Mouse (Mus musculus) 416B (cell line): ENCODE data around the gene Anxa11.
"Not testable (repeated sequence)": the region's sequence is repeated elsewhere in the genome, so short reads cannot be mapped to it uniquely, and the experiment has no call there.

Experiments
- DNase-seq: peaks from one replicate; pipeline ENCODE4 v3.0.0; 2011; ENCODE audit warnings: low read depth

Gene Anxa11

DNA sequence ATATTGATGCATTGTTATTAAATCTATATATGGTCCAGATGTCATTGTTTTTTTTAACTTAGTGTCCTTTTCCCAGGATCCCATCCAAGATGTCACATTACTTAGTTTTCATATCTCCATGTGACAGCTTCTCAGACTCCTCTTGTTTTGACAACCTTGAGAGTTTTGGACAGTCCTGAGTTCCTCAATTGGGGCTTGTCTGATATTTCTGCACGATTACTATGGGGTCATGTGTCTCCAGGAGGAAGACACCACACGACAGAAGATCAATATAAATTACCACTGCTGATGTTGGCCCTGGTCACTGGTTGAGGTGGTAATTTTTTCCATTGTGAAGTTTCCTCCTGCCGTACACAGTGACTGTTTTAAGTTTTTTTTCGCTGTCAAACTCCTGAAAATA, 377 bp upstream of the Anxa11 start:
- no peak for DNase-seq

GRCm38 (mm10) chr14:25842688-25843003, 690 bp downstream of the Anxa11 start:
- no peak for DNase-seq

DNA sequence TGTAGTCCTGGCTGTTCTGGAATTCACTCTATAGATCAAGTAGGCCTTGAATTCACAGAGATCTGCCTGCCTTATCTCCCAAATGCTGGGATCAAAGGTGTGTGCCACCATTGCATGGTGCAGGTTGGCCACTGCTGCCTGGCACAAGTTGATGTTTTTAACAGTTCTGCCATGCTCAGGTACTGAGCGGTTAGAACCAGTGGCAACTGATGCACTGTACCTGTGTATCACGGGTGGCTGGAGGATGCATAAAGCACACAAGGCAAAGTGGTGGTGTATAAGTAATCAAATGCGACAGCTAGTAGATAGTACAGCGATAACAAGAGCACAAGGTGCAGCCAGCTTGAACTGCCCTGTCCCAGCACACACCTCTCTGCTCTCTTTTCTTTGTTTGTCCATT, 2.4 kb downstream of the Anxa11 start:
- DNase-seq, result no peak

DNA sequence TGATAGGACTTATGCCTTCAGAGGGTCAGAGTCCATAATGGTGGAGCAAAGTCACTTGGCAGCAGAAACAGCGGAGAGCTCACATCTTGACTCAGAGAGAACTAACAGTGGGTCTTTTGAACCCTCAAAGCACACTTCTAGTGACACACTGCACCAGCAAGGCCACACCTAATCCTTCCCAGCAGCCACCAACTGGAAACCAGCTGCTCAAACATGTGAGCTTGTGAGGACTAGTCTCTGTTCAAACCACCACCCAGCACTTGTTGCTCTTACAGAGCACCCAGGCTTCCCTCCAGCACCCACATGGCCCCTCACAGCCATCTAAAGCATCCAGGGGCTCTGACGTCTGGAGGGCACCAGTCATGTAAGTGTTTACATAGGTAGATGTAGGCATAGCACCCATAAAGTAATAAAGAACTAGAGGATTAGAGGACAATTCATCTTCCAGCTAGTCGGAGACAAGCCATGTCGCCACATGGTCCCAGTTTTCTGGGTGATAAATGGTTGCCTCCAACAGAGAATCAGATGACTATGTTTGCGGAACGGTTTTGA, 4.0 kb downstream of the Anxa11 start:
- no peak for DNase-seq

DNA sequence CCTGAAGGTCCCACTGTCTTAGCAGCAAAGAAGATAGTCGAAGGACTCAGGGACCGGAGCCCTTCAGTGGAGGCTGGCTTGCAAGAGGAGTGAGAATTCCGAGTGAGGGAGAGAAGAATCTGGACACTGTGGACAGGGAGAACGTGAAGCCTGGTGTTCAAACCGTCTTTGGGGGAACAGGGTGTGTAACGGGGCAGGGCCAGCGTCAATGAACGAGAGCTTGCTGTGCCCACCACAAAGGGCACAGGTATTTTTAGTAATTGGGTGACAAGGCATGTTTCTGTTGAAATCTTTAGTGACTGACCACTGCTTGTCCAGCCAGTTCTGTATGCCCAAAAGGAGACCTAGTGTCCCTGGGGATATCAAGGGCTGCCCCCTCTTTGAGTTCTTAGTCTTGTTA, 4.6 kb downstream of the Anxa11 start:
- no peak for DNase-seq

DNA sequence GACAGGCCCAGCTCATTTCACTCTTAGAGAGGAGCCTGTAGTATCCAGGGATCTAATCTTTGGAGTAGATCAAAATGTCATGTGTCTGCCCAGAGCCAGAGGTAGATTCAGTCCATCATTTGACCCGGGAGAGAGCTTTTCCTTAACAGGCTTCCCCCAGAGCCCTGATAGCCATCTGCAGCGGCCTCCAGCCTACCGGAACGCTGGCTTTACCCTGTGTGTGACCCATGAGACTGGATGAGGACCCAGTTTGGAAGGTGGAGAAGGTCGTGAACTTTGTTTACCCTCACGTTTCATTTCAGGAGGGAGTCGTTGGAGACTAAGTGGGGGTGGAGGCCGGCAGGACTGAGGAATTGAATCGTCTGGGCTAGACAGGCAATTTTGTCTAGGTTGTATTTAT, 5.7 kb downstream of the Anxa11 start:
- no peak for DNase-seq

- DNase-seq, result peak; percentile 49
These were observed 6.3 kb downstream of the Anxa11 start for GRCm38 (mm10) chr14:25848237-25848636.

DNA sequence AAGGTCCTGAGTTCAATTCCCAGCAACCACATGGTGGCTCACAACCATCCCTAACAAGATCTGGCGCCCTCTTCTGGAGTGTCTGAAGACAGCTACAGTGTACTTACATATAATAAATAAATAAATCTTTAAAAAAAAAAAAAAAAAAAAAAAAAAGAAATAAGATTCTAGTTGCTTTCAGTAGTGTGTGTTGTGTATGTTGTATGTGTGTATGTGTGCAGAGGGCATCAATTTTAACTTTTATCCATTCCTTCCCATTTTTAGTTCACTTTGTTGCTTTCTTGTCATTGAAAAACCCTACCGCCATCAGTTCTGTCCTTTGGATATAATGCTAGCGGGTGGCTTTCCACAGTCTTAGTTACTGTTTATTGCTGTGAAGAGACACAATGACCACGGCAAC, 6.8 kb downstream of the Anxa11 start:
- DNase-seq, result not testable (repeated sequence)

DNA sequence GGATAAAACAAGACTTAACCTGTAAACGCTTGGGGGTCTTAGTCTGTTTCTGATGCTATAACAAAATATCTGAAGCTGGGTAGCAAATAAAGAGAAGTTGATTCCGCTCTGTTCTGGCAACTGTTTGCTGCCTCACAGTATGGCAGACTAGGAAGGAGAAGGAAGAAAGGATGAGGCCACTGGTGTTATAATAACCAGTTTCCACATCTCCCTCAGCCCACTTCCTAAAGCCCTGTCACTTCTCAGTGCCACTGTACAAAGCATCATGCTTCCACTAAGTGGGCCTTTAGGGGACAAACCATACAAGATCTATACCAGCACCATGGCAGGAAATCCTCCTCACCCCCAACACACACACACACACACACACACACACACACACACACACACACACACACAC, 8.5 kb downstream of the Anxa11 start:
- DNase-seq, result peak; percentile 40

- no peak for DNase-seq
These were observed 9.2 kb downstream of the Anxa11 start for GRCm38 (mm10) chr14:25851189-25851588.

DNA sequence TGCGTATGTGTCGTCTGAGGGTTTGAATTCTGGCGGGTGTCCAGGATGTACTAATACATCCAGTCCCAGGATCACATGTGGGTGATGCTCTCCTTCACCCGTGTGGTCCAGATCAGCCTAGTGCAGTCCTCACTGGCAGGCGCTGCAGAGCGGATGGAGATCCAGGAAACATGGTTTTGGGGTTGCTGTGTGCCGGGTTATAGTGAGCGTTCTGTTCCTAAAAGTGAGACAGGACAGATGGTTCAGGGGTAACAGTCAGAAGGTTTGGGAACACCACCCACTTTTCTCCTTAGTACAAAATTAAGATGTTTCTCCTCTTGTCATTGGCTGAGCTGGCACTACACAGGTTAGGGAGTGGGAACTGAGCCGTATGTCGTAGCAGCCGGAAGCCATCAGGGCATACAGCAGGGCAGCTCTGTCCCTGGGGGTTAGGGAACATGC, 10.2 kb downstream of the Anxa11 start:
- no peak for DNase-seq

DNA sequence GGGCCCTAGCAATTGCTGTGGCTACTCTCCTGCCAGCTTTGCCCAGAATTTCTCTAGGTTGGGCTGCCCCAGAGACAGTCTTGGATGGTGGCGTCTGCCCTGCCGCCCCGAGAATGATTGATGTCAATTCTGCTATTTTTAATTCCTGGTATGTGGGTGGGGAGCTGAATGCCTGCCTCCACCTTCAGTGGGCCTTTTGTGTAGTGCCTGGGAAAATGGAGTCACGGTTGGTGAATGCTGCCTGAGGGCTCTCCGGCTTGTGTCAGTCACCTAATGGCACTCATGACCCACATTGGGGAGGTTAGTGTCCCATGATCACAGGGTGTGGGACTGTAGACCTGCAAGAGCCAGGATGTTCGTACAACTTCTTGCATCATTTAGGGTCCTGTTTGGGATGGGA, 11.3 kb downstream of the Anxa11 start:
- no peak for DNase-seq

GRCm38 (mm10) chr14:25853717-25854452, 11.9 kb downstream of the Anxa11 start:
- DNase-seq, result no peak

DNA sequence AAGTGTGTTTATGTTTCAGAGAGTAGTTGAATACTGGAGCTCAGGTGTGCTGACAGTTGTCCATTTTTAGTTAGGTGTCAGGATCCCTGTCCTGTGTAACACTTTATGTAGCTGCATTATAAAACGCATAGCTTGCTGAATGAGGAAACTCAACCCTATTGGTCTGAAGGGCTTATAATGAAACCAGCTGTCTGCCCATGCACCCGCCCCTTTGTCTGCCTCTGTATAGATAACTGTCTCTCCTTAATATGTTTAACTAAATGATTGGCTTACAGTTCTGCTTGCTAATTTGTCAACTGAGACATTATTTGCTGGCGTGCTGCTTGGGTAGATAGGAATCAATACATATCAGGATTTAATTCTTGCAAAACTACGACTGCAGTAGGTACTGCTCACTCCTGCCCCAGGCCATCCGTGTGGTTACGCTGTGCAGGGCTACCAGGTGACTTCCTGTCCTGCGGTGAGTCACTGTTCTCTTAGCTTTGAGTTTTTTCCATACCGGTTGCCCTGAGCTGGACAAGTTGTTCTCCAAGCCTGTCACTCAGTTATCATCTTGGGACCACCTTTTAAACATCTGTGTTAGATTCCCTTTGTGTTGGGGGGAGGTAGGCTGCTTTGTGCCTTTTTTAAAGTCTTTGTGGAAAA, 13.4 kb downstream of the Anxa11 start:
- DNase-seq, result peak; percentile 62

DNA sequence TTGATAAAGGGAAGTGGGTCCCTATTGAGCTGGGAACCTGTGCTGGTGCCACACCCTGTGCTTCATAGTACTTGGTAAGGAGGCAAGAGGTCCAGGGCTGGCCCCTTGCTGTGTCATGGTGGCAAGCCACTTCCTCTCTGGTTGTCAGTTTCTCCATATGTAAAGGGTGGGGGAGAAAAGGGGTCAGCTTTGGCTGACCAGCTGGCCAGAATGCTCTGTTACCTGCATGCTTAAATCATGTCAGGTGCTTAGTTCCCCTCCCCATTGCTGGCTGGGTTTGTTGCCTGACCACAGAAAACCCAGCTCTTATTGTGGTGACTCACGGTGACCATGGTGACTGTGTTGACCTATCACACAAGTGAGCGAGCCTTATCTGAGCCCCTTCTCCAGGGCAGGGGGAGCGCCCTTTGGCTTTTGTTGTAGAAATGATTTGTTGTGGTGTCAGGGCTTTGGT, 15.2 kb downstream of the Anxa11 start:
- peak; percentile 87 for DNase-seq

DNA sequence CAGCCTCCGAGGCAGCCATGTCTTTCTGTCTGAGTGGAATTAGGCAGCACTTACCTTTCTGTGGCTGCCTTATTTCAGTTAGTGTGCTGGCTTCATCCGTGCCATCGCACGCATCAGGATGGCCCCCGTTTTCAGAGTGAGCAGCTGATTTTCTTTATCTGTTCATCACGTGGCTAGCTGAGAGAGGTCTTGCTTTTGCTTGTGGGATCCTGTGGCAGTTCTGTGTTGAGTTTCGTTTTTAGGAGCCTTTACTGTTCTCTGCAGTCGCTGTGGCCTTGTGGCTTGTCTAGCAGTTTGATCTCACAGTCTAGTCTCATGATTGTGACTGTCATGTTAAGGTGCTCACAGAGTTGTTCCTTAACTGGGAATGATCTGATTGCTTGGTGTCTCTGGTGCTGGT, 16.0 kb downstream of the Anxa11 start:
- DNase-seq, result peak; percentile 61

GRCm38 (mm10) chr14:25861771-25862530, 20.0 kb downstream of the Anxa11 start:
- peak; percentile 91 for DNase-seq

- no peak for DNase-seq
These were observed 21.8 kb downstream of the Anxa11 start for GRCm38 (mm10) chr14:25863721-25864120.

DNA sequence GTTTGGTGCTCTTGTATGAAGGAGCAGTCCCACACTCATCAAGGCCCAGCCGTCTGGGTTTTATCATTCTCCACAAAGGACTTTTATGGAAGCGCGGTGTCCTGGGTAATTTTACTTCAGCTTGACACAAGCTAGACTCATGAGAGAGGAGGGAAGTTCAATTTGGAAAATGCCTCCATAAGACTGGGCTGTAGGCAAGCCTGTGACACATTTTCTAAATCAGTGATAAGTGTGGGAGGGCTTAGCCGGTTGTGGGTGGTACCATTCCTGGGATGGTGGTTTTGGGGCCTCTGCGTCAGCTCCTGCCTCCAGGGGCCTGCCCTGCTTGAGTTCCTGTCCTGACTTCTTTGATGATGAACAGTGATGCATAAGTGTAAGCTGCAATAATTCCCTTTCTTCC, 23.3 kb downstream of the Anxa11 start:
- DNase-seq, result no peak

- DNase-seq, result no peak
These were observed 24.4 kb downstream of the Anxa11 start for GRCm38 (mm10) chr14:25866384-25866783.

- DNase-seq, result no peak
These were observed 24.9 kb downstream of the Anxa11 start for GRCm38 (mm10) chr14:25866832-25867231.

DNA sequence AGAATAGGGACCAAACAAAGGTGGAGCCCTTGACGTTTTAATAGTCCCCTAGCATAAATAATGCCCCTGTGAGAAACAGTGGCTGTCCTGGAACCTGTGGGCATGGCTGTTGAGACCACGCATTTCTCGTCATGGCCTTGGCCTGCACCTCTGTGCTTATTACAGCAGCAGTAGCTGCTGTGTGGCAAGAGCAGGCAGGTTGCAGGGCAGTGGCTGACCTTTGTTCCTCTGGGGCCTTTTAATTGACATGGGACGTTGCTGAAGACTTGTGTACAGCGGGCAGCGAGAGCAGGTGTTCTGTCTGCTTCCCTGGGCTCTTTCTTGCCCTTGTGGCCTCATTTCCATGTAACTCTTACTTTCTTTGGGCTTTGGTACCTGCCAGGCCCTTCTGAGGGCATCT, 25.9 kb downstream of the Anxa11 start:
- DNase-seq, result no peak

- DNase-seq, result no peak
These were observed 26.8 kb downstream of the Anxa11 start for GRCm38 (mm10) chr14:25868706-25869105.
